Mouse (Mus musculus) kidney, postnatal 0 days (tissue): ENCODE results near the gene Stk11ip. TPM values are rescaled to one million over a fixed set of nuclear protein-coding genes. Genes with fewer than 3 reads are reported as not detected.

Source experiments
- ATAC-seq: fragments of 200-750 bp; cut with Nextera tagmentation; replicated peaks from 2 replicates; pipeline ENCODE4 v1.8.0; 2017; ENCODE audit warnings: low read depth, moderate number of reproducible peaks, moderate TSS enrichment, moderate library complexity; ENCODE audit not compliant: low FRiP score
- DNase-seq: peaks from one replicate; pipeline ENCODE4 v3.0.0-alpha.2; 2016; ENCODE audit warnings: low spot score
- H3K27ac ChIP-seq: fragments of 300-500 bp; sonication (generic); 2 replicates; pipeline ENCODE4 v1.5.1; 2014; ENCODE audit warnings: mild to moderate bottlenecking
- H3K27me3 ChIP-seq: fragments of 300-500 bp; sonication (generic); 2 replicates; pipeline ENCODE4 v1.6.1; 2014; ENCODE audit warnings: low read length, mixed read lengths; ENCODE audit not compliant: insufficient read depth
- H3K36me3 ChIP-seq: fragments of 300-500 bp; sonication (generic); 2 replicates; pipeline ENCODE4 v1.6.1; 2014; ENCODE audit warnings: low read length, mixed read lengths; ENCODE audit not compliant: insufficient read depth
- H3K4me1 ChIP-seq: fragments of 300-500 bp; sonication (generic); replicated peaks from 2 replicates; pipeline ENCODE4 v1.6.1; 2014; ENCODE audit warnings: antibody characterized with exemption, low read length, mixed read lengths; ENCODE audit not compliant: insufficient read depth
- H3K4me2 ChIP-seq: fragments of 300-500 bp; sonication (generic); 2 replicates; pipeline ENCODE4 v1.6.1; 2014; ENCODE audit warnings: mild to moderate bottlenecking, low read length, moderate library complexity, mixed read lengths
- H3K4me3 ChIP-seq: fragments of 300-500 bp; sonication (generic); replicated peaks from 2 replicates; pipeline ENCODE4 v1.5.1; 2014; ENCODE audit warnings: low read depth, low read length
- H3K9ac ChIP-seq: fragments of 300-500 bp; sonication (generic); 2 replicates; pipeline ENCODE4 v1.6.1; 2014; ENCODE audit warnings: low read depth, low read length
- H3K9me3 ChIP-seq: fragments of 300-500 bp; sonication (generic); replicated peaks from 2 replicates; pipeline ENCODE4 v1.6.1; 2016; ENCODE audit warnings: low read length, inconsistent platforms, mixed read lengths
- CTCF ChIP-seq: IDR thresholded peaks from 2 replicates; pipeline ENCODE4 v1.5.1; 2016; ENCODE audit warnings: antibody characterized with exemption, low read depth, mild to moderate bottlenecking, moderate library complexity
- WGBS: fragments of 180-500 bp; shearing (Covaris S2); extraction: QIAGEN DNeasy Blood & Tissue Kit; methylation state at CpG from one replicate; pipeline ENCODE4 v1.1.7; 2014; 5-methylcytosine and 5-hydroxymethylcytosine counted together
- polyA plus RNA-seq: library from polyadenylated mRNA; unstranded; fragments of >200 nt; fragmentation: Nextera tagmentation; extraction: Ambion mirVana; gene quantifications from 2 replicates; pipeline ENCODE4 v1.2.1, GENCODE M21; 2015

Stk11ip gene
- polyA plus RNA-seq, 1 experiment from 2014 or later = 14.9 TPM

GRCm38 (mm10) chr1:75507006-75507405, 14.3 kb upstream of the Stk11ip start, which contains the start of gene Inha:
Gene Inha, plus strand, starts transcription at chr1:75507077.
- 43% methylated on average over 10 of the region's 10 CpGs for WGBS
- peaks cover 9% of the 10 kb centered on the region; the same call in 1 of the 2 replicates for H3K4me1 ChIP-seq
- no peak for DNase-seq

GRCm38 (mm10) chr1:75509586-75509985, 11.7 kb upstream of the Stk11ip start:
- ATAC-seq = no peak
- H3K4me1 ChIP-seq = peaks cover 9% of the 10 kb centered on the region; the same call in 1 of the 2 replicates
- H3K4me2 ChIP-seq = no peak overlapping the region
- no peaks in the 10 kb centered on the region for H3K9me3 ChIP-seq
- no peaks in the 10 kb centered on the region for H3K27me3 ChIP-seq
- TF ChIP-seq CTCF = no peak
- DNase-seq = no peak
- no peaks in the 10 kb centered on the region for H3K36me3 ChIP-seq
- WGBS = 60% methylated on average over 20 of the region's 20 CpGs
- no peak overlapping the region for H3K27ac ChIP-seq
- H3K4me3 ChIP-seq = no peak overlapping the region
- no peak overlapping the region for H3K9ac ChIP-seq

More at GRCm38 (mm10) chr1:75507006-75507405, 14.3 kb upstream of the Stk11ip start, which contains the start of gene Inha:
- 0 out of 2 replicates have a peak, but pooled peaks cover 9% of the 10 kb centered on the region for H3K36me3 ChIP-seq
- no peak for ATAC-seq
- peak within 1 kb of the TSS; percentile 94 for H3K9ac ChIP-seq
- H3K4me3 ChIP-seq = peak within 1 kb of the TSS; percentile 86
- H3K9me3 ChIP-seq = no peaks in the 10 kb centered on the region
- H3K27ac ChIP-seq = peak within 1 kb of the TSS; percentile 97
- no peak for TF ChIP-seq CTCF
- no peaks in the 10 kb centered on the region for H3K27me3 ChIP-seq
- peak within 1 kb of the TSS; percentile 68 for H3K4me2 ChIP-seq

GRCm38 (mm10) chr1:75510154-75510553, 11.2 kb upstream of the Stk11ip start:
- Histone ChIP-seq H3K4me3 (no peak overlapping the region), H3K27me3 (no peaks in the 10 kb centered on the region), H3K27ac (no peak overlapping the region), H3K4me1 (peaks cover 9% of the 10 kb centered on the region; the same call in 1 of the 2 replicates), H3K36me3 (no peaks in the 10 kb centered on the region), H3K9ac (no peak overlapping the region), H3K4me2 (no peak overlapping the region), H3K9me3 (no peaks in the 10 kb centered on the region)
- 75% methylated on average over 5 of the region's 5 CpGs for WGBS
- no peak for DNase-seq
- no peak for TF ChIP-seq CTCF
- no peak for ATAC-seq

- no peak overlapping the region for H3K4me3 ChIP-seq
- WGBS = 58% methylated on average over 4 of the region's 4 CpGs
- no peak for ATAC-seq
- H3K4me1 ChIP-seq = peaks cover 6% of the 10 kb centered on the region; the same call in 1 of the 2 replicates
- no peak for TF ChIP-seq CTCF
- 0 out of 2 replicates have a peak overlapping the region, but pooled peaks have one; percentile 6 for H3K27ac ChIP-seq
- H3K36me3 ChIP-seq = no peaks in the 10 kb centered on the region
- no peak for DNase-seq
- H3K4me2 ChIP-seq = no peak overlapping the region
- no peaks in the 10 kb centered on the region for H3K9me3 ChIP-seq
- no peaks in the 10 kb centered on the region for H3K27me3 ChIP-seq
- H3K9ac ChIP-seq = no peak overlapping the region
These were observed 9.7 kb upstream of the Stk11ip start for GRCm38 (mm10) chr1:75511437-75512210.

GRCm38 (mm10) chr1:75512550-75512949, 8.8 kb upstream of the Stk11ip start:
- no peak overlapping the region for H3K4me3 ChIP-seq
- DNase-seq (no peak), ATAC-seq (no peak)
- no peak overlapping the region for H3K27ac ChIP-seq
- no peak overlapping the region for H3K9ac ChIP-seq
- 86% methylated on average over 3 of the region's 3 CpGs for WGBS
- TF ChIP-seq CTCF = no peak
- H3K4me1 ChIP-seq = no peaks in the 10 kb centered on the region; the same call in 1 of the 2 replicates
- H3K4me2 ChIP-seq = no peak overlapping the region
- no peaks in the 10 kb centered on the region for H3K27me3 ChIP-seq
- H3K9me3 ChIP-seq = no peaks in the 10 kb centered on the region
- H3K36me3 ChIP-seq = no peaks in the 10 kb centered on the region

- TF ChIP-seq CTCF = no peak
- Histone ChIP-seq H3K36me3 (no peaks in the 10 kb centered on the region), H3K4me1 (no peaks in the 10 kb centered on the region; the same call in 1 of the 2 replicates), H3K27ac (no peak overlapping the region), H3K9ac (no peak overlapping the region), H3K27me3 (no peaks in the 10 kb centered on the region), H3K9me3 (no peaks in the 10 kb centered on the region), H3K4me2 (no peak overlapping the region), H3K4me3 (no peak overlapping the region)
- no peak for ATAC-seq
- DNase-seq = no peak
- WGBS = 74% methylated on average over 15 of the region's 15 CpGs
These were observed 4.5 kb upstream of the Stk11ip start for GRCm38 (mm10) chr1:75516703-75517380.
